Mouse (Mus musculus) neutrophil, adult 59 days (primary cell): ENCODE data around the gene Sgcg. TPM values are rescaled to one million over a fixed set of nuclear protein-coding genes. Genes with fewer than 3 reads are reported as not detected.

ENCODE experiments used
- total RNA-seq, 2 experiments: library from RNA; stranded (reverse); gene quantifications; 1 replicate in 1 of 2; 2 replicates in 1 of 2; pipeline ENCODE4 v1.2.4; 2023

The Sgcg gene
- not detected for total RNA-seq

DNA sequence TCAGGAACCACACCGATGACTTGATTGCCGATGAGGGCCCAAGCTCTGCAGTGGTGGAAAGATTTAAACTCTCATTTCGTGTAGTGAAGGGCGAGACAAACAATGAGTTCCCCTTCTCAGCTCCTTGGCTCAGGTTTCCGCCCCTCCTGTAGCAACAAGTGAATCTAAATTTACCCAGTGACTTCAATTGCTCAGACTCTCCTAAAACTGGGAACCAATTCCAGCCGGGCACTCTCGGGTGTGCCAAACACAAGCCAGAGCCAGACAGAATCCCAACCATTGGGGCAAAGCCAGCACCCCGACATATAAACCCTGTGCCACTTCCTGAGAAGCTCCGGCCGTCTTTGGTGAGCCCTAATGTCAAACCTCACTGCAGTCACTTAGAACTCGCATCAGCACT lies at the start of gene Sgcg:
Gene Sgcg (minus strand): TSS at position 139 of the 400 bp plus-strand sequence.

Other genes starting within 250 kb of the Sgcg start
- gene Tnfrsf19, start 212.0 kb downstream of the Sgcg start, total RNA-seq = under 1 TPM; 0.24 to 0.99 TPM
- 1 to 10 TPM; 4.2 to 4.7 TPM for gene Sacs, start 120.0 kb downstream of the Sgcg start, total RNA-seq
- 10 to 100 TPM; 70.7 to 80.4 TPM for gene Arl11, start 51.3 kb upstream of the Sgcg start, total RNA-seq
- under 1 TPM; 0.51 to 0.71 TPM for gene Ebpl, start 101.9 kb upstream of the Sgcg start, total RNA-seq
- 10 to 100 TPM; 16.2 to 17.9 TPM for gene Kpna3, start 181.4 kb upstream of the Sgcg start, total RNA-seq